Mouse (Mus musculus) layer of hippocampus, adult 8-10 months (tissue): ENCODE measurements around the gene Clip2. TPM values are rescaled to one million over a fixed set of nuclear protein-coding genes. Genes with fewer than 3 reads are reported as not detected.
"Not testable (repeated sequence)": the region's sequence is repeated elsewhere in the genome, so short reads cannot be mapped to it uniquely, and the experiment has no call there.

Source experiments
- DNase-seq, 2 experiments: peaks; one replicate each; pipeline ENCODE4 v3.0.0; 2022; ENCODE audit warnings: low spot score in 2 of 2
- total RNA-seq, 4 experiments: library from RNA; stranded (reverse); gene quantifications; 2 replicates each; pipeline ENCODE4 v1.2.4; 2022

Clip2 gene
- total RNA-seq, 4 experiments from 2014 or later, result 92.3 to 109 (median 102) TPM

DNA sequence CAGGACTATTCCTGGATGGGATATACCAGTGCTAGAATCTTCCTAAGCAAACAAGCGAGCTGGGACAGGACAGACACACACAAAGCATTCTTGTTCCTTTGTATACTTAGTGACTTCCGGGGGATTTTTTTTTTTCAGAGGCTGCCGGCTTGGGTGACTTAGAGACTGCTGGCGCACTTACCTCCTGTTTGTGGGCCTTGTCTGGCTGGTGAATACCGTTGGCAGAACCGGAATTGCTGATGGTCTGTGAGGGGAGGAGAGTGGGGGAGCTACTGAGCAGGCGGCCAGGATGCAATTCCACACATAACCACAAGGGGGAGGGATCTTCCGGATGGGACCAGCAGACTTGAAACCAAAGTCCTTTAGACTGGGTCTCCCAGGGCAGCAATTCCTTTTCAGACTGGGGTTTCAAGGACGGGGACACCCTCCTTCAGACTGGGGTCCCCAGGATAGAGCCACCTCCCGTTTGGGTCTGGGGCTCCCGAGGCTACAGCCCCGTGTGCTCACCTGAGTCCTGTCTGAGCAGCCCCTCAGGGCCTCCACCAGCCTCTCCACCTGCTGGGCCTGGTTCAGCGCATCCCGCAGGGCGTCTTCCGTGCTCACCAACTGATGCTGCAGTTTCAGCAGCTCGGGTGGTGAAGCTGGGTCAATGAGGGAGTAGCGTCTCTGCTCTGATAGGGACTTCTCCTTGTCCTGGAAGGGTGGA lies 60.4 kb downstream of the Clip2 start:
- DNase-seq, result peak; percentile 71 to 88

DNA sequence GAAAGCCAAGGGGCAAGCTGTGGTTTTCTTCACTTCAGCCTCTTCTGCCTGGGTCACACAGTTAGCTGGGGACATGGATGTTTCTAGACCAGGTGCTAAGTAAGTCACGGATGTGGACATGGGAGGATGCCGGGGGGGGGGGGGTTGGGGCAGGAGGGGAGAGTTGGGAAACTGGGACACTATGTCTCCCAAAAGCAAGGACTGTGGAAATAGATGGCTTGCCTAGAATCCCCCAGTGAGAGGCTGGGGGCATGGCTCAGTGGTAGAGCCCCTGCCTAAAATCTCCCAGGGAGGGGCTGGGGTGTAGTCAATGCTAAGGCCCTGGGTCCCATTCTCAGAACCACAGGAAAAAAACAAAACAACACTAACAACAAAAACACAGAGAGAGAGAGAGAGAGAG lies 61.0 kb downstream of the Clip2 start:
- no peak for DNase-seq

DNA sequence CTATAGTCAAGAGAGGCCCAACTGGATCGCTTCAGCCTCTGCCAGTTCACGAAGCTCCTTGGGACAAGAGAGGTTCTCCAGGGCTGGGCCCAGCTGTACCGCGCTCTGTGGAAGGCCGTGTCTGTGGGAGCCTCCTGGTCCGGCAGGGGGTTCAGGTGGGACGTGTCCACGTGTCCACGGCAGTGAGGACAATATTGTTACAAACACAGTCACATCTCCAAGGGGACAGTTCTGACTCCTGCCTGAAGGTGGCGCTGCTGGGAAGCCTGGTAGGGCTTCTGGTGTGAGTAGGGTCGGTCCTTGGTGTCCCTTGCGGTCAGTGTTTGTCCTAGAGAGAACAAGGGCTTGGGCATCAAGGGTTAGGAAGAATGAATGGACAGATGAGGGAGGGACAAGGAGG lies 61.8 kb downstream of the Clip2 start:
- DNase-seq, result no peak

DNA sequence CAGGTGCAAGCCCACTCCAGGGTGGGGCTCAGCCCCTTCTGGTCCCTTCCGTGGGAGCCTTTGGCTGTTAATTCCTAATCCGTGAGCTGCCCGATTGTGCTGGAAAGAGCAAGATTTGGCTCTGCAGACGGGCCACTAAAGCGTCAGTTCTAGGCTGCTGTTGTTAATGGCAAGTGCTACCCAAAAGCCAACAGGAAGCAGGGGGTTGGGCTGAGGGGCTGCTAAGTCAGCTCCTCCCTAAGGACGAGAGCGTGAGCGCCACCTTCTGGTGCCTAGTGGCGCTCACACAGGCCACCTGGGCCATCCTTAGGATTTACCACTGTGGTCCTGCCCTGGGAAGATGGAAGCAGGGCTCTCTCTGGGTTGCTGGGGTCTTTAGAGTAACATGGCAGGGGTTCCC lies 62.7 kb downstream of the Clip2 start:
- no peak for DNase-seq

DNA sequence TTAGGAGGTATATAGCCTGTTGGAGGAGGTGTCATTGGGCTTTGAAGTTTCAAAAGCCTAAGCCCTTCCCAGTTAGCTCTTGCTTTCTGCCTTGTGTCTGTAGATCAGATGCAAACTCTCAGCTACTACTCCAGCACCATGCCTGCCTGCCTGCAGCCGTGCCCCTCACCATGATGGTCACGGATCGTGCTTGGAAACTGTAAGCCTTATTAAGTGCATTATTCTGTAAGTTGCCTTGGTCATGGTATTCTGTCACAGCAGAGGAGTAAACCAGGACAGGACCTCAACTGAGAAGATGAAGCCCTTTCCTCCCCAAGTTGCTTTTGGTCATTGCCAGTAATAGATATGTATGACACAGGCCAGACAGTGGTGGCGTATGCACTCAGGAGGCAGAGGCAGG lies 63.6 kb downstream of the Clip2 start:
- no peak for DNase-seq

DNA sequence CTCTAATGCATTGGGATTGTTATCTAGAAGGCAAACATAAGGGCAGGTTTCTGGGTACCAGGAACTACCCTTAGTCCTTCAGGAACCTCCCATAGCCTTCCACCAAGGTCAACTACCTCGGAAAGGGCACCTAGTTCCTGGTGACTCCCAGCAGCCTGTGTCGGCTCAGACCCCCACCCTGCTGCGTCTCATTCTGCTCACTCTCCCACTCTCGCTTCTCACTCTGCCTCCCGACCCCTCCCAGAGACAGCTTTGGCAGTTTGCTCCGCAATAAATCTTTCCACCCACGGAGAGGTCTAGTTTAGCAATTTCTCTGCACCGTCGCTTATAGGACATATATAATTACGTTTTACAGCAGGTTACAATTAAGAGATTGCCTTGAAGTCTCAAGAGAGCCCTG lies 64.2 kb downstream of the Clip2 start:
- DNase-seq, result no peak

DNA sequence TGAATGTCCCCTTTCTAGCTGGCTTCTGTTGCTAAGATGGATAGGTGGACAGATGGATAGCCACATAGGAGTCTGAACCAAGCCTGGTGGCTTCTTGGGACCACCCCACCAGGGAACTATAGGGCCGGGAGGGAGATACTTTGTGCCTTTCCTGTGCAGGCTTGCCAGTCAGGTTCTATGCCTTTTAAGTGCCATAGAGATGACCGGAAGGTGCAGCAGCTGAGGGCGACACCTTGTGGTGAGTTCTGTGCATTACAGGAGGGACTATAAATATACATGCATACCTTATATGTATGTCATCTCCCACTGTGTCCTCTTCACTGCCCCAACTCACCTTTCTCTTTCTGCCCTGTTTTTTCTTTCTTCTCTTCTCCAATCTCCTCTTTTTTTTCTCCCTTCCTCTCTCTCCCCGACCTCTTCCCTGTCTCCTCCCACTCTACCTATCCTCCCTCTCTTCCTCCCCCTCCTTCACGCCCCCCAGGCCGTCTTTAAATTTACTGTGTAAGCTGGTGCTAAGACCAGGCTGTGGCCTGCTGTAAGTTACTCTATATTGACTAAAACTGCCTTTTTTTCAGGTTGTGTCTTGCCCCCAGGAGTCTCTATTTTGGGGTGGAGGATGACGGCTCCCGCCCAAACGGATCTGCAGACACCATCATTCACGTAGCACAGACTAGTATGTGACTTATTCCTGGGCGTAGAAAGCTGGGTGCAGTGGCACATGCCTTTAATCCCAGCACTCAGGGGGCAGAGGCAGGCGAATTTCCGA lies 66.2 kb downstream of the Clip2 start:
- DNase-seq, result peak in 1 of 2 experiments; percentile 68

DNA sequence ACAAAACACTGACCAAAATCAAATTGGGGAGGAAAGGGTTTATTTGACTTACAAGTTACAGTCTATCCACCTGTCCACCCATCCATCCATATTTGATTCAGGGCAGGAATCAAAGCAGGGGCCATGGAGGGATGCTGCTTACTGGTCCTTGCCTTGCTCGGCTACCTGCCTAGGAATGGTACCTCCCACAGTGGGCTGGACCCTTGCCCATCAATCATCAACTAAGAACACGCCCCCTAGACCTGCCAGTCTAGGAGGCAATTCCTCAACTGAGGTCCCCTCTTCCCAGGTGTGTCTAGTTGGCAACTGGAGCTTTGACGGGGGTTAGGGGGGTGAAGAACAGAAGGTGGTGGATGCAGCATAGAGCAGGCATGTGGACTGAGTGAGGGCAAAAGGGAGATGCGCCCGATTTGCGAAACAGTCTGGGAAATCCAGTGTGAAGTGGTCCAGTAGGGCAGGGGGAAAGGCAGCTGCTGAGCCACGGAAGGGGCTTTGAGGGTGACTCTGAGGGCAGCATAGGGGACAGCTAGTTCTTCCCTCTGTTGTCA lies 67.0 kb downstream of the Clip2 start:
- DNase-seq, result no peak

DNA sequence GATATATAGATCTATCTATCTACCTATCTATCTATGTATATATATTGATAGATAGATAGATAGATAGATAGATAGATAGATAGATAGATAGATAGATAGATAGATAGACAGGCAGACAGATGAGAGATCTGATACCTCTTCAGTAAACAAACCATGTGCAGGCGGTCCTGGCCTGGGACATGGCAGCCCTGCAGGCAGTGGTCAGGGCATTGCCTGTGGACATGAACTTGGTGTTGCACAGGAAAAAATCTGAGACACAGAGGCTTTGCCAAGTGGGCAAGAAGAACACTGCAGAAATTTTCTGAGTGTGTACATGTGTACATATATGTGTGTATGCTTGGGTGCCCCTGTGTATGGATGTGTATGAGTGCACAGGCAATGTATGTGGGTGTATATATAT lies 68.9 kb downstream of the Clip2 start:
- DNase-seq, result no peak

DNA sequence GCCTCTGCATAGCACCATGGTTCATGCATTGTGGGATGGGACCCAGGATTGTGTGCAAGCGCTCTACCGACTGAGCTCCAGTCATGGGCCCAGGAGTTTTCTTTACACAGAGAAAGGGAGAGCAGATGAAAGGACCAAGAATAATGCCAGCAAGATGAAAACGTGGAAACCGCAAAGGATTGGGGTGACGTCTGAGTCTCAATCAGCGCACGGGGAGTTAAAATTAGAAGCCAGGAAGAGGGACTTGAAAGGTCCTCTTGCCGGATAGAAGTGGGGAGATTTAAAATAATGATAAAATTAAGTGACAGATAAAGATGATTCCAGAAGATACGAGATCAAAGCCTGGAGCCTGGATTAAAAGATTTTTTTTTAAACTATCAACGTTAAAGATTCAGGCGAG lies 69.9 kb downstream of the Clip2 start:
- DNase-seq, result no peak

DNA sequence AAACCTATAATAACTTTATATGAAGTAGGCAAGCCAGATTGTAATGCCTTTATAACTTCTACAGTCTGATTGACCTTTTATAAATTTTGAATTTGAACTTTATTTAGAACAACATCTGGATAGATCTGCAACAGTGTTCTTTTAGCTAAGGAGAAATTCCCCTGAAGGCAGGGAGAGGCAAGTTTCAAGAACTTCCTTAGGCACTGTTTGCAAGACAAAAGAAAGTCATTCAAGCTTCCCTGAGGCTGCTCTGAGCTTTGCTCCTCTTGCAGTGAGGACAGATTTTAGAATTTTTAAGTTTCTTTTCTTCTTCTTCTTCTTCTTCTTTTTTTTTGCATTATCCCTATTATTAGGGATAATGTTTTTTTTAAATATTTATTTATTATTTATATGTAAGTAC lies 73.3 kb downstream of the Clip2 start:
- not testable (repeated sequence) for DNase-seq

DNA sequence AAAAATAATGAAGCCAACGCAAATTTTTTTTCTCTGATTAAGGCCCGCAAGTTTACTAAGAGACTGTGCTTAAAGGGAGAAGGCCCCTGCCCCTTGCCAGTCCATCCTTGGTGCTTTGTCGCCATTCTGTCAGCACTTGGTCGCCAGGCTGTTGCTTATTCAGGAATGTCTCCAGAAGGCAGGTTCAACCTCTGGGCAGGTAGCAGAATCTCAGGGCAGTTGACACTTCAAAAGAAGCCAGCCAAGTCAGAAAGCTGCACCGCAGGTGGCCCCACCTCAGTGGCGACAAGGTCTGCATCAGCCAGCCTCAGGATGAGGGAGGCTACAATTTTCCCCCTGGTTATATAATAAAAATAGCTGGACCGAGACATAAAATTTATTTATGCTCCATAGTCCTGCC lies 76.5 kb downstream of the Clip2 start:
- DNase-seq, result not testable (repeated sequence)

DNA sequence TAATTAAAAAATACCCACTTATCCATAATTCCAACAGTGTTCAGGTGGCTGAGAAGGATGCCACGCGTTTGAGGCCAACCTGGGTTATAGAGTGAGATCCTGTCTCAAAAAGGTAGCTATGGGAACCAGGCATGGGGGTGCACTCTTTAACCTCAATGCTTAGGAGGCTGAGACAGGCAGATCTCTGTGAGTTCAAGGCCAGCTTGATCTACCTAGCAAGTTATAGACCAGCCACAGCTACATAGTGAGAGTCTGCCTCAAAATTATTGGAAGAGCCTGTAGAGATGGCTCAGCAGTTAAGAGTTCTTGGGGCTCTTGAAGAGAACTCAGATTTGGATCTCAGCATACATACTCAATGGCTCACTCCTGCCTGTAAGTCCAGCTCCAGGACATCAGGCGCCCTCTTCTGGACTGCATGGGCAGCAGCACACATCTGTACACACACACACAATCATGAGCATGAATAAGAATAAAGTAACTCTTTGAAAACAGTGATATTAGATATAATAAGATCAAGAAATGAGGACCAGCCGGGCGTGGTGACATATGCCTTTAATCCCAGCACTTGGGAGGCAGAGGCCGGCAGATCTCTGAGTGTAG lies 77.1 kb downstream of the Clip2 start:
- DNase-seq, result no peak

DNA sequence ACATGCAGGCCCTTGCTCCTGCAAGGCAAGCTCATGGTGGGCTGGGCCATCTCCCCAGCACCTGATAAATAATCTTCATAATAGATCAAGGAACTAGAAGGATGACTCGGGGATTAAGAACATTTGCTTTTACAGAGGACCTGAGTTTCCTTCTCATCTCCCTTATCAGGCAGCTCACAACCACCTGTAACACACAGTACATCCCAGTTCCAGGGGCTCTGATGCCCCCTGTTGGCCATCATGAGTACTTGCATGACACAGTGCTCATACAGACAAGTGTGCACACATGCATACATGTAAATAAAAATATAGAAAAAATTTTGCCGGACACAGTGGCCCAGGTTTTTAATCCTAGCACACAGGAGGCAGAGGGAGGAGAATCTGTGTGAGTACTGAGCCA lies 78.3 kb downstream of the Clip2 start:
- DNase-seq, result no peak

DNA sequence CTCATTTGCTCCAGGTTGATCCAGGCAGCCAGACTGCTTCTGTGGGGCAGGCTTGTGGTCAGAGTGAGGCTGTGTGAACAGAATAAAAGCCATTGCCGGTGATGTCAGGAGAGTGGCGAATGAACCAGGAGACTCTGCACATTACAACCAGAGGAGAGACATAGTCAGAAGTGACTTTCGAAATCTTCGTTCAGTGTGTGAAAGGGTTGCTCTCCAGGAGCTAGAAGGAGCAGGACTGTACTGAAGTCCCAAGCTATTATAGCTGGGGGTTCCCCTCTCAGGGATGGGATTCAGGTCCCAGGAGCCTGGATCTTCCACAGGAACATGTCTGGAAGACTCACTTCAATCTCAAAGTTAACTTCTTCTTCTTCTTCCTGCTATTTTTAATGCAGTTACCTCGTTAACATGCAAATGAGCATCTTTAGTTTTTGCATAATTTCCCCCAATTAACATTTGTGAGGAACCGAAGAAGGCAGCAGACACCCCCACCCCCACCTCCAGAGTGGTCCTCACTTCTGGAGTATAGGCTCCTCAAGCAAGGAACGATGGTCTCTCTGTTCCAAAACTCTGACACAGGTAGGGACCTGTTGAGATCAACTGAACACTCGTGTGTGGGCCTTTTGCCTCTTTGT lies 81.6 kb downstream of the Clip2 start:
- DNase-seq, result no peak

DNA sequence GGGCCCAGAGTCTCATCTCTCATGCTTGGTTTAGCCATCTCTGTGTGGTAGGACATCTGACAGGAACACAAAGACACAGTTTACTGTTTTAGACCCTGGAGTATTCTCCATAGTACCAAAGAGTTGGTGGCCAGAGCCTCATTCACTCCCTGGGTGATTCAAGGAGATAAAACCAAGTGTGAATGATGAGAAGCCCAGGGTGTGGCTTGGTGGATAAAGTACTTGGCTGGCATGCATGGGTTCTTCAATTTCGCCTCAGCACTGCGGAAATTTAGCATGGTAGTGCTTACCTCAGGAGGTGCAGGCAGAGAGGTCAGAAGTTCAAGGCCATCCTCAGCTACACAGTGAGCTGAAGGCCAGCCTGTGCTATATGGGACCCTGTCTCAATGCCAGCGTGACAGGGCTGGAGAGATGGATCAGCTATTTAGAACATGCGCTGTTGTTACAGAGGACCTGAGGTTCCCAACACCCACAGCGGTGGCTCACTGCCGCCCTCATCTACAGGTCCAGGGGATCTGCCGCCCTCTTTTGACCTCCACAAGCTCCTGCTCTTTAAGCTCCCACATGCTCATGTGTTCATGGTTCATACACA lies 82.6 kb downstream of the Clip2 start:
- DNase-seq, result no peak

DNA sequence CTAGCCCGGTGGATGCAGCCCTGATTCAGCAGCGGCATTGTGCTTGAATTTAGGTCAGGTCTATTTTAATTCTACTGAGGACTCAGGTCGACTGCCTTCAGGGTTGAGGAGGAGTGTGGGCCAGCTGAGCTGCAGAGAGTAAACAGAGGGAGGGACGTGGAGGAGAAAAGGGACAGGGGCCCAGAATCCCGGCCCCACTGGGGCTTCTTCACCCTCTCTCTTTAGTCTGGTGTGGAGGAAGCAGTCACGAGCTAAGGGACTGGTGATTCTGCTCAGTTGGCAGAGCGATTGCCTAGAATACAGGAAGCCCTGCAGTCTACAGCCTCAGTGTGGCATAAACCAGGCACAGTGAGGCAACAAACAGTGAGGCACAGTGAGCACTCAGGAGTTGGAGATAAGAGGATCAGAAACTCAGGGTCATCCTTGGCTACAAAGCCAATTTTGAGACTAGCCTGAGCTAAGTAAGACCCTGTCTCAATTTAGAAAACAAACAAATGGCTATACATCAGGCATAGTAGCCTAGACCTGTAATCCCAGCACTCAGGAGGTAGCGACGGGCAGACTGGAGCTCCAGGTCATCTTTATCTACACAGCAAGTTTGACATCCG lies 84.0 kb downstream of the Clip2 start:
- no peak for DNase-seq

DNA sequence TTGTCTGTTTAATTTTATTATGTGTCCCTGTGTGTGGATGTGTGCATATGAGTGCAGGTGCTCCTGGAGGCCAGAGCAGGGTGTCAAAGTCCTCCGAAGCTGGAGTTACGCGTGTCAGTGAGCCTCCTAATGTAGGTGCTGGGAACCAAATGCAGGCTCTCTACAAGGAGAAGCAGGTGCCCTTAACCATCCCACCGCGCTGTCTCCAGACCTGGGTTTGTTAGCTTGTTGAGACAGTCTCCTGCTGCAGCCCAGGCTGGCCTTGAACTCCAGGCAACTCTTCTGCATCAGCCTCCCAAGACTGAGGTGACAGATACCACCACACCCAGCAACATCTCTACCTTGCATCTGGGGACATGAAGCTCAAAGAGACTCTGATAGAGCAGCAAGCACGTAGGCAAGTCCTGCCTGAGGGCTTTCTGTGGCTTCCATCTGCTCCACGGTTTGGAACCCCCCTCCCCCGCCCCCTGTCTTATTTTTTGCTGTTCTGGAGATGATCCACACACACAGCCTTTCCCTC lies 85.1 kb downstream of the Clip2 start:
- no peak for DNase-seq

DNA sequence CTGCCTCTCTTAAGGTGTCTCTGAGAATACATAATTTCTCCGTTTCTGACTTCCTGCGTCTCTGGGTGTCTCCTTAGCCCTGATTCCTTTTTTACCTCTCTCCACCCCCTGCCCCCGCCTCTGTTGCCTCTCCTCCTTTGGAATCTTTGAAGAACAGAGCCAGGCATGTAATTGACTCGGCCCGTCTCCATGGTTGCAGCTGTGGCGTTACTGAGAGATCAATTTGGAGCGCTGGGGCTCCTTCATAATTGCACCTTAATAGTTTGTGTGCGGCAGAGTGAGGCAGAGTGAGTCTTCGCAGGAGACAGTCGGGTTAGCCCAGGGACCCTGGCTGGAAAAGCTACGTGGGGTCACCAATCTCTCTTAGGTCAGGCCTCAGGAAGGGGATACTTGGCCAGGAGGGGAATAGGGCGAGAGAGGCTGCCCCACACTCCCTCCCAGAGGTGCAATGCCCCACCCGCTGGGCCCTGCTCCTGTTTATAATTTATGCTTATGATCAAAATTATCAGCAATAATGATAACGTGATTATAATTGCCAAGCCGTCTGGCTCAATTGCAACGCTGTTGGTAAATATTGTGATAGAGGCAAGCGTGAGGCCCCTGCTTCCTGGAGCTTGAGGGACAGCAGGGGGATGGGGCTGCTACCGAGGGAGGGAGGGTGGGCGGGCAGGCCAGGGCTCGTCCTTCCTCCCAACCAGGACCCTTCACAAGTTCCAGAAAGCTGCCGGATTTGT lies 85.8 kb downstream of the Clip2 start:
- DNase-seq, result no peak

DNA sequence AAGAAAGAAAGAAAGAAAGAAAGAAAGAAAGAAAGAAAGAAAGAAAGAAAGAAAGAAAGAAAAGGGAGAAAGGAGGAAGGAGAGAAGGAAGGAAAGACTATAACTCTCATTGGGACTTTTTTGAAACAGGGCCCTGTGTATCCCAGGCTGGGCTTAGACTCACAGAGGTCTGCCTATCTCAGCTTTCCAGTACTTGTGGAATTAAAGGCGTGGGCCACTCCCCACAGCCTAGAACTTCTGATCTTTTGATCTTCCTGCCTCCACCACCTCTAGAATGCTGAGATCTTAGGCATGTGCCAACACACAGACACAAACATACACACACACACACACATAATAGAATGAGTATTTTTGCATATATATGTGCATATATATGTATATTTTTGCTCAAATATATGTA lies 87.0 kb downstream of the Clip2 start:
- no peak for DNase-seq
